Mouse (Mus musculus): ENCODE results near the gene Nodal.

DNA sequence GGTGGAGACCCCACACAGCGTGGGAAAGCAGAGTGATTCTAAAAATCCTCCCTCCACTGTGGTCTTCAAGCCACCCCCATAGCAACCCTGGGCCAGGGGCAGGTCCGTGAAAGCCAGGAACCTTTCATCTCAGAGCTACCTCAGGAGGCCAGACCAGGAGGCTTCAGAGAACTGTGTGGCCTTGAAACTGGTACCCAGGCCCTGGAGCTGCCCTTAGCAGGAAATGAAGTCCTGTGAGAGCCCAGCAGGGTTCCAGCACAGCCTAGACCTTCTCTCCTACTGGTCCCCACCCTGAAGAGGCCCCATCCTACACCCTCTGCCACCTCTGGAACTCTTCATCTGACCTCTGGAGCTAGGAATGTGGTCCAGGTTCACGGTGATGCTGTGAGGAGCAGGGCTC lies 19.6 kb upstream of the Nodal start:
- TF ChIP-seq CTCF (conservative IDR thresholded peaks at IDR 0.05 in 1 of 2, IDR thresholded peaks at IDR 0.05 in 1 of 2; ENCODE audit: low read depth in 2 of 2, low read length in 2 of 2) (no peak), POLR2A (IDR thresholded peaks at IDR 0.05; ENCODE audit: low read depth, low read length) (no peak), MAX (IDR thresholded peaks at IDR 0.05; ENCODE audit: low read length) (no peak), SMC3 (IDR thresholded peaks at IDR 0.05; ENCODE audit: low read depth, low read length) (no peak), E2F4 (IDR thresholded peaks at IDR 0.05; ENCODE audit: insufficient replicate concordance, low read depth, low read length) (no peak), USF2 (conservative IDR thresholded peaks at IDR 0.05; ENCODE audit: low read depth, low read length) (no peak), POLR2AphosphoS2 (IDR thresholded peaks at IDR 0.05; ENCODE audit: low read depth, low read length) (no peak), NRF1 (IDR thresholded peaks at IDR 0.05; ENCODE audit: low read depth, low read length) (no peak), ETS1 (conservative IDR thresholded peaks at IDR 0.05; ENCODE audit: low read depth, low read length) (no peak), USF1 (IDR thresholded peaks at IDR 0.05; ENCODE audit: low read depth, low read length) (no peak), TCF12 (IDR thresholded peaks at IDR 0.05; ENCODE audit: low read depth, low read length) (no peak), MEF2A (IDR thresholded peaks at IDR 0.05; ENCODE audit: borderline replicate concordance, low read depth, low read length) (no peak), EP300 (IDR thresholded peaks at IDR 0.05; ENCODE audit: low read length) (no peak)

All from CH12.LX (cell line).